ENCODE assay signal across 12 mouse cellular contexts in genomic region chr13:55523278-55523677, GRCm38 (mm10). TPM values are rescaled to one million over a fixed set of nuclear protein-coding genes. Genes with fewer than 3 reads are reported as not detected.
DNase-seq lines count a peak whose midpoint lies in the region; ATAC-seq lines count a peak whose summit lies in the region.
"Had no signal": no experiment of that assay in that cellular context is flagged by ENCODE, and none has a peak within 500 bp of the region (broad histone marks: within the 10 kb centered on the region; RNA-seq: fewer than 3 reads in every experiment).

No protein-coding gene starts in this region.

- no peak overlapping the region for H3K4me2 ChIP-seq in hindbrain, embryonic 14.5 days (replicated peaks)
- H3K4me2 ChIP-seq: limb, embryonic 12.5 days; neural tube, embryonic 12.5 days had no signal

- WGBS in hindbrain, embryonic 10.5 days: 58% methylated on average over 17 of the region's 17 CpGs
- 68% methylated on average over 17 of the region's 17 CpGs for WGBS in hindbrain, embryonic 14.5 days

- ATAC-seq in hindbrain, embryonic 14.5 days (ENCODE audit: low FRiP score): no peak
- ATAC-seq: CD4-positive, CD25-positive, alpha-beta regulatory T cell, adult 4 months; forebrain, postnatal 0 days had no signal

- no peaks in the 10 kb centered on the region for H3K9me3 ChIP-seq in hindbrain, embryonic 10.5 days
- H3K9me3 ChIP-seq in hindbrain, embryonic 14.5 days (ENCODE audit: control insufficient read depth, low read length): no peaks in the 10 kb centered on the region

- intact Hi-C loops in heart, postnatal 25 days (cut with DNase I): no loop called here

- no peaks in the 10 kb centered on the region for H3K27me3 ChIP-seq in hindbrain, embryonic 10.5 days (ENCODE audit: insufficient read depth, poor library complexity, severe bottlenecking)
- no peaks in the 10 kb centered on the region for H3K27me3 ChIP-seq in hindbrain, embryonic 14.5 days (ENCODE audit: control insufficient read depth, insufficient read depth, low read length)
- H3K27me3 ChIP-seq: limb, embryonic 12.5 days; neural tube, embryonic 12.5 days had no signal

- peak overlapping the region; percentile 70 for H3K27ac ChIP-seq in hindbrain, embryonic 10.5 days
- no peak overlapping the region for H3K27ac ChIP-seq in hindbrain, embryonic 14.5 days
- H3K27ac ChIP-seq: neural tube, embryonic 12.5 days had no signal

- H3K36me3 ChIP-seq in hindbrain, embryonic 10.5 days: peaks cover 16% of the 10 kb centered on the region
- no peaks in the 10 kb centered on the region for H3K36me3 ChIP-seq in hindbrain, embryonic 14.5 days (replicated peaks; ENCODE audit: control insufficient read depth, insufficient read depth)
- H3K36me3 ChIP-seq: neural tube, embryonic 12.5 days had no signal

- H3K9ac ChIP-seq in hindbrain, embryonic 14.5 days: no peak overlapping the region
- H3K9ac ChIP-seq: forebrain, postnatal 0 days; limb, embryonic 12.5 days; neural tube, embryonic 12.5 days had no signal

- H3K4me3 ChIP-seq in hindbrain, embryonic 10.5 days: no peak overlapping the region
- H3K4me3 ChIP-seq in hindbrain, embryonic 14.5 days (replicated peaks; ENCODE audit: low read length): no peak overlapping the region
- H3K4me3 ChIP-seq: limb, embryonic 12.5 days; neural tube, embryonic 12.5 days had no signal

- DNase-seq in hindbrain, embryonic 10.5 days (ENCODE audit: low spot score): peak; percentile 44
- no peak for DNase-seq in hindbrain, embryonic 14.5 days (ENCODE audit: low spot score)
- DNase-seq in embryo, embryonic 10 days (ENCODE audit: low spot score): peak; percentile 64
- peak; percentile 45 for DNase-seq in heart, postnatal 25 days (ENCODE audit: low spot score)
- DNase-seq in liver: peak; percentile 54
- no peak for DNase-seq in right cerebral cortex, postnatal 10 days (ENCODE audit: low spot score in 2 of 2)
- no peak for DNase-seq in urinary bladder, postnatal 25 days (ENCODE audit: low spot score)
- DNase-seq in layer of hippocampus, postnatal 36 days: no peak
- DNase-seq: forebrain, postnatal 0 days had no signal

- peaks cover 17% of the 10 kb centered on the region for H3K4me1 ChIP-seq in hindbrain, embryonic 10.5 days (replicated peaks)
- no peaks in the 10 kb centered on the region for H3K4me1 ChIP-seq in hindbrain, embryonic 14.5 days (replicated peaks; ENCODE audit: control insufficient read depth, insufficient read depth, low read length)
- H3K4me1 ChIP-seq: limb, embryonic 12.5 days; neural tube, embryonic 12.5 days had no signal

RNA-seq across cellular contexts. Expression of gene Dok3, which starts 5.8 kb away (rescaled TPM):
- polyA plus RNA-seq in hindbrain, embryonic 10.5 days (2016; fragmentation: Nextera tagmentation; extraction: Ambion mirVana): 3.5 and 3.9 TPM in 2 replicates
- polyA plus RNA-seq in hindbrain, embryonic 14.5 days (2014; fragmentation: Nextera tagmentation; extraction: Ambion mirVana): 3.8 and 5.7 TPM in 2 replicates
- total RNA-seq in heart, postnatal 25 days (2021): 1 to 10 TPM; 2.2 to 2.3 TPM
- total RNA-seq in layer of hippocampus, postnatal 36 days (2021): 10 to 100 TPM; 17.0 to 20.6 TPM

RNA-seq across cellular contexts. Expression of gene Pdlim7, which starts 9.8 kb away (rescaled TPM):
- polyA plus RNA-seq in hindbrain, embryonic 10.5 days (2016; fragmentation: Nextera tagmentation; extraction: Ambion mirVana): 194 and 221 TPM in 2 replicates
- 139 and 141 TPM in 2 replicates for polyA plus RNA-seq in hindbrain, embryonic 14.5 days (2014; fragmentation: Nextera tagmentation; extraction: Ambion mirVana)
- 10 to 100 TPM; 65.2 to 67.7 TPM for total RNA-seq in heart, postnatal 25 days (2021)
- 10 to 100 TPM; 89.6 to 94.1 TPM for total RNA-seq in layer of hippocampus, postnatal 36 days (2021)

RNA-seq across cellular contexts. Expression of gene Ddx41, which starts 13.2 kb away (rescaled TPM):
- 85.2 and 88.2 TPM in 2 replicates for polyA plus RNA-seq in hindbrain, embryonic 10.5 days (2016; fragmentation: Nextera tagmentation; extraction: Ambion mirVana)
- polyA plus RNA-seq in hindbrain, embryonic 14.5 days (2014; fragmentation: Nextera tagmentation; extraction: Ambion mirVana): 49.5 and 51.1 TPM in 2 replicates
- total RNA-seq in heart, postnatal 25 days (2021): 10 to 100 TPM; 13.1 to 13.2 TPM
- total RNA-seq in layer of hippocampus, postnatal 36 days (2021): 10 to 100 TPM; 59.4 to 60.2 TPM

RNA-seq across cellular contexts. Expression of gene Dbn1, which starts 35.4 kb away (rescaled TPM):
- 420 and 518 TPM in 2 replicates for polyA plus RNA-seq in hindbrain, embryonic 10.5 days (2016; fragmentation: Nextera tagmentation; extraction: Ambion mirVana)
- 406 and 416 TPM in 2 replicates for polyA plus RNA-seq in hindbrain, embryonic 14.5 days (2014; fragmentation: Nextera tagmentation; extraction: Ambion mirVana)
- total RNA-seq in heart, postnatal 25 days (2021): 10 to 100 TPM; 10.6 to 10.8 TPM
- total RNA-seq in layer of hippocampus, postnatal 36 days (2021): 100 to 1,000 TPM; 388 to 393 TPM
- polyA plus RNA-seq: CD4-positive, CD25-positive, alpha-beta regulatory T cell, adult 4 months had no signal

RNA-seq across cellular contexts. Expression of gene Fam193b, which starts 47.6 kb away (rescaled TPM):
- 63.7 and 64.3 TPM in 2 replicates for polyA plus RNA-seq in hindbrain, embryonic 10.5 days (2016; fragmentation: Nextera tagmentation; extraction: Ambion mirVana)
- polyA plus RNA-seq in hindbrain, embryonic 14.5 days (2014; fragmentation: Nextera tagmentation; extraction: Ambion mirVana): 41.4 and 47.4 TPM in 2 replicates
- 10 to 100 TPM; 18.3 to 19.0 TPM for total RNA-seq in heart, postnatal 25 days (2021)
- total RNA-seq in layer of hippocampus, postnatal 36 days (2021): 10 to 100 TPM; 88.6 to 96.2 TPM

Comparison
In these comparisons a context has a peak if more than half of its experiments do, and no peak if none do; other contexts are left out.
1. DNase-seq: peak in hindbrain, embryonic 10.5 days (single experiment), embryo, embryonic 10 days (single experiment), heart, postnatal 25 days (single experiment) and liver (single experiment); none in hindbrain, embryonic 14.5 days (single experiment), right cerebral cortex, postnatal 10 days (0 of 2), urinary bladder, postnatal 25 days (single experiment) and layer of hippocampus, postnatal 36 days (0 of 2).
2. RNA of gene Dok3, which starts 5.8 kb away (total RNA-seq): 17.0 to 20.6 TPM in layer of hippocampus, postnatal 36 days; 2.2 to 2.3 TPM in heart, postnatal 25 days; every median in the first group is over 4 times any median in the second.
3. RNA of gene Ddx41, which starts 13.2 kb away (total RNA-seq): 59.4 to 60.2 TPM in layer of hippocampus, postnatal 36 days; 13.1 to 13.2 TPM in heart, postnatal 25 days; every median in the first group is over 4 times any median in the second.